Mouse (Mus musculus): Measurements from ENCODE around the gene Tmem131. TPM values are rescaled to one million over a fixed set of nuclear protein-coding genes. Genes with fewer than 3 reads are reported as not detected.

Tmem131 gene
- polyA plus RNA-seq, 1 experiment from 2014 or later = 11.4 TPM

DNA sequence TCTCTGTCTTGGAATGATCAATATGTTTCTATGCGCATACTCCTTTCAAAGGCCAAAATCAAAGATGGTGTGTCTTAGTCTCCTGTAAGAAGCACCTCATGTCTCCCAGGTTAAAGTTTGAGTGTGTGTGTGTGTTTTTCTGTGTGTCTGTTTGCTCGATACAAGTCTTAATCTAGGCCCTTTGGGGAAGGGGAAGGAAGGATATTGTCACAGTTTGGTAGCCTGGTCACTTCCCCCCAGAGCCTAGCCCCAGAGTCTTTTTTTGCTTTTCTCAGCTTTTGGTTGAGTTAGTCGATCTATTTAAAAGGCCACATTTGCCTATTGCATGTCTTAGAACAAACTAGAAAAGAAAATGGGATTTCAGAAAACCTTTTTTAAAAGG, 3.1 kb downstream of the Tmem131 start:
- Histone ChIP-seq H3K36me3 (ENCODE audit: control insufficient read depth, insufficient read depth, low read length) (no peaks in the 10 kb centered on the region), H3K9me3 (replicated peaks; ENCODE audit: control insufficient read depth, low read length) (no peaks in the 10 kb centered on the region), H3K4me3 (ENCODE audit: low read depth, low read length) (peak overlapping the region; percentile 75), H3K27ac (ENCODE audit: low read depth, low read length) (0 out of 2 replicates have a peak overlapping the region, but pooled peaks have one; percentile 75), H3K4me2 (peak overlapping the region; percentile 80), H3K27me3 (ENCODE audit: control insufficient read depth, insufficient read depth, low read length) (no peaks in the 10 kb centered on the region), H3K9ac (ENCODE audit: low read depth, low read length) (peak overlapping the region; percentile 98), H3K4me1 (ENCODE audit: control insufficient read depth, insufficient read depth, low read length) (peaks cover 9% of the 10 kb centered on the region)
- 49% methylated on average over 3 of the region's 3 CpGs for WGBS (ENCODE audit: insufficient replicate concordance)
- ATAC-seq (replicated peaks; ENCODE audit: insufficient number of reproducible peaks, low FRiP score, low TSS enrichment) = no peak

- Histone ChIP-seq H3K4me1 (ENCODE audit: control insufficient read depth, insufficient read depth, low read length) (peaks cover 15% of the 10 kb centered on the region), H3K9me3 (replicated peaks; ENCODE audit: control insufficient read depth, low read length) (no peaks in the 10 kb centered on the region), H3K9ac (ENCODE audit: low read depth, low read length) (peak overlapping the region; percentile 98), H3K36me3 (ENCODE audit: control insufficient read depth, insufficient read depth, low read length) (no peaks in the 10 kb centered on the region), H3K27ac (ENCODE audit: low read depth, low read length) (peak overlapping the region; percentile 75), H3K4me3 (ENCODE audit: low read depth, low read length) (peak overlapping the region; percentile 75), H3K27me3 (ENCODE audit: control insufficient read depth, insufficient read depth, low read length) (no peaks in the 10 kb centered on the region), H3K4me2 (peak overlapping the region; percentile 80)
- under 1% methylated on average over 62 of the region's 79 CpGs for WGBS (ENCODE audit: insufficient replicate concordance)
- peak; percentile 98 for ATAC-seq (replicated peaks; ENCODE audit: insufficient number of reproducible peaks, low FRiP score, low TSS enrichment)
These were observed 3.7 kb downstream of the Tmem131 start for GRCm38 (mm10) chr1:36939506-36940380.

- H3K9ac ChIP-seq (ENCODE audit: low read depth, low read length) = peak overlapping the region; percentile 98
- no peak for ATAC-seq (replicated peaks; ENCODE audit: insufficient number of reproducible peaks, low FRiP score, low TSS enrichment)
- peak overlapping the region; percentile 75 for H3K27ac ChIP-seq (ENCODE audit: low read depth, low read length)
- peaks cover 24% of the 10 kb centered on the region for H3K4me1 ChIP-seq (ENCODE audit: control insufficient read depth, insufficient read depth, low read length)
- peak overlapping the region; percentile 75 for H3K4me3 ChIP-seq (ENCODE audit: low read depth, low read length)
- no peaks in the 10 kb centered on the region for H3K9me3 ChIP-seq (replicated peaks; ENCODE audit: control insufficient read depth, low read length)
- H3K36me3 ChIP-seq (ENCODE audit: control insufficient read depth, insufficient read depth, low read length) = no peaks in the 10 kb centered on the region
- under 1% methylated on average over 37 of the region's 59 CpGs for WGBS (ENCODE audit: insufficient replicate concordance)
- peak overlapping the region; percentile 80 for H3K4me2 ChIP-seq
- H3K27me3 ChIP-seq (ENCODE audit: control insufficient read depth, insufficient read depth, low read length) = no peaks in the 10 kb centered on the region
These were observed 4.6 kb downstream of the Tmem131 start for GRCm38 (mm10) chr1:36938801-36939286.

GRCm38 (mm10) chr1:36938348-36938747, 5.1 kb downstream of the Tmem131 start:
- no peak overlapping the region for H3K27ac ChIP-seq (ENCODE audit: low read depth, low read length)
- H3K27me3 ChIP-seq (ENCODE audit: control insufficient read depth, insufficient read depth, low read length) = no peaks in the 10 kb centered on the region
- peak overlapping the region; percentile 80 for H3K4me2 ChIP-seq
- no peaks in the 10 kb centered on the region for H3K9me3 ChIP-seq (replicated peaks; ENCODE audit: control insufficient read depth, low read length)
- no peak for ATAC-seq (replicated peaks; ENCODE audit: insufficient number of reproducible peaks, low FRiP score, low TSS enrichment)
- H3K9ac ChIP-seq (ENCODE audit: low read depth, low read length) = peak overlapping the region; percentile 98
- peak overlapping the region; percentile 75 for H3K4me3 ChIP-seq (ENCODE audit: low read depth, low read length)
- no peaks in the 10 kb centered on the region for H3K36me3 ChIP-seq (ENCODE audit: control insufficient read depth, insufficient read depth, low read length)
- H3K4me1 ChIP-seq (ENCODE audit: control insufficient read depth, insufficient read depth, low read length) = peaks cover 27% of the 10 kb centered on the region
- 4% methylated on average over 9 of the region's 9 CpGs for WGBS (ENCODE audit: insufficient replicate concordance)

- Histone ChIP-seq H3K27me3 (ENCODE audit: control insufficient read depth, insufficient read depth, low read length) (no peaks in the 10 kb centered on the region), H3K9me3 (replicated peaks; ENCODE audit: control insufficient read depth, low read length) (no peaks in the 10 kb centered on the region), H3K4me1 (ENCODE audit: control insufficient read depth, insufficient read depth, low read length) (peaks cover 27% of the 10 kb centered on the region), H3K27ac (ENCODE audit: low read depth, low read length) (no peak overlapping the region), H3K4me3 (ENCODE audit: low read depth, low read length) (peak overlapping the region; percentile 75), H3K4me2 (peak overlapping the region; percentile 80), H3K36me3 (ENCODE audit: control insufficient read depth, insufficient read depth, low read length) (no peaks in the 10 kb centered on the region), H3K9ac (ENCODE audit: low read depth, low read length) (no peak overlapping the region)
- ATAC-seq (replicated peaks; ENCODE audit: insufficient number of reproducible peaks, low FRiP score, low TSS enrichment) = no peak
- WGBS (ENCODE audit: insufficient replicate concordance) = 46% methylated on average over 3 of the region's 3 CpGs
These were observed 5.8 kb downstream of the Tmem131 start for GRCm38 (mm10) chr1:36937648-36938047.

GRCm38 (mm10) chr1:36937015-36937414, 6.5 kb downstream of the Tmem131 start:
- H3K9ac ChIP-seq (ENCODE audit: low read depth, low read length) = no peak overlapping the region
- H3K4me3 ChIP-seq (ENCODE audit: low read depth, low read length) = no peak overlapping the region
- H3K27ac ChIP-seq (ENCODE audit: low read depth, low read length) = no peak overlapping the region
- WGBS (ENCODE audit: insufficient replicate concordance) = 68% methylated on average over 2 of the region's 2 CpGs
- no peaks in the 10 kb centered on the region for H3K27me3 ChIP-seq (ENCODE audit: control insufficient read depth, insufficient read depth, low read length)
- ATAC-seq (replicated peaks; ENCODE audit: insufficient number of reproducible peaks, low FRiP score, low TSS enrichment) = no peak
- peaks cover 27% of the 10 kb centered on the region for H3K4me1 ChIP-seq (ENCODE audit: control insufficient read depth, insufficient read depth, low read length)
- H3K4me2 ChIP-seq = peak overlapping the region; percentile 80
- H3K36me3 ChIP-seq (ENCODE audit: control insufficient read depth, insufficient read depth, low read length) = no peaks in the 10 kb centered on the region
- H3K9me3 ChIP-seq (replicated peaks; ENCODE audit: control insufficient read depth, low read length) = no peaks in the 10 kb centered on the region

DNA sequence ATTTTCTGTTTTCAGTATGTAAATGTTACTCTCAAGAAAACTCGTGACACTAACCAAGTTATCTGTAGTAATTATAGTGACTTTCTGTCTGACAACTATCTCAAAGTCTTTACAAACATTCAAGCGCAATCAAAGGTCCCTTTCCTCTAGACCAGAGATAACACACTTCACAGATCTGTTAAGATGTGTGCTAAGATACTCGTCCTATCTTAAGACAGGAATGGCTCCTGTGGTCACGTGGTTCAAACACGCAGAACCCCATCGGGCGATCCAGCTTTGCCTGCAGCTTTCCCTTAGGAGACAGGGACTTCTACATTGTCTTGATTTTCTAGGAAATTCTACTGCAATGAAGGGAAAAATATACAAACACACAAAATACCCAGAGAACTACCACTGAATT, 6.9 kb downstream of the Tmem131 start:
- no peak for ATAC-seq (replicated peaks; ENCODE audit: insufficient number of reproducible peaks, low FRiP score, low TSS enrichment)
- Histone ChIP-seq H3K4me2 (peak overlapping the region; percentile 80), H3K27me3 (ENCODE audit: control insufficient read depth, insufficient read depth, low read length) (no peaks in the 10 kb centered on the region), H3K4me1 (ENCODE audit: control insufficient read depth, insufficient read depth, low read length) (peaks cover 27% of the 10 kb centered on the region), H3K27ac (ENCODE audit: low read depth, low read length) (no peak overlapping the region), H3K9me3 (replicated peaks; ENCODE audit: control insufficient read depth, low read length) (no peaks in the 10 kb centered on the region), H3K9ac (ENCODE audit: low read depth, low read length) (no peak overlapping the region), H3K4me3 (ENCODE audit: low read depth, low read length) (no peak overlapping the region), H3K36me3 (ENCODE audit: control insufficient read depth, insufficient read depth, low read length) (no peaks in the 10 kb centered on the region)
- WGBS (ENCODE audit: insufficient replicate concordance) = 44% methylated on average over 7 of the region's 7 CpGs

DNA sequence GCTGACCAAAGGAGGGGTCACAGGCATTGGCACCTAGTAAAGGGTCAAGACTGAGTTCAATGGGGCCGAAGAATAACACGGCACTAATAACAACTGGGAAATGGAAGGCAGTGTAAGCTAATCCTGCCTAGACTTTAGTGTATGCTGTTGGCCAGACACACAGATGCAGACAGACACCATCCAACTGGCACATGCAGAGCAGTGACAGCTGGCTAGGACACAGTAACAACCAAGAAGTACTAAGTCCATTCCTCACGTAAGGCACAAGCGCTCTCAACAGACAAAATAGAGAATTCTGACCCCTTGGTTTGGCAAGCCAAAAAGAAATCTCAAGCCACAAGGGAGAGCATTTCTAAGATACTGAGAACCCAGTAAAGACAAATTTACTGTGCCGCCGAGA, 8.7 kb downstream of the Tmem131 start:
- Histone ChIP-seq H3K27me3 (ENCODE audit: control insufficient read depth, insufficient read depth, low read length) (no peaks in the 10 kb centered on the region), H3K4me2 (peak overlapping the region; percentile 80), H3K9me3 (replicated peaks; ENCODE audit: control insufficient read depth, low read length) (no peaks in the 10 kb centered on the region), H3K9ac (ENCODE audit: low read depth, low read length) (no peak overlapping the region), H3K4me1 (ENCODE audit: control insufficient read depth, insufficient read depth, low read length) (peaks cover 23% of the 10 kb centered on the region), H3K4me3 (ENCODE audit: low read depth, low read length) (no peak overlapping the region), H3K27ac (ENCODE audit: low read depth, low read length) (peak overlapping the region; percentile 43), H3K36me3 (ENCODE audit: control insufficient read depth, insufficient read depth, low read length) (no peaks in the 10 kb centered on the region)
- WGBS (ENCODE audit: insufficient replicate concordance) = 62% methylated on average over 6 of the region's 6 CpGs
- no peak for ATAC-seq (replicated peaks; ENCODE audit: insufficient number of reproducible peaks, low FRiP score, low TSS enrichment)
